Mouse (Mus musculus) liver, adult 2 months (tissue): ENCODE measurements at regions not wholly inside any gene's neighbourhood (a gene's known extent, or its start where the extent isn't known, plus 50 kb on each side); places are given as distances from the start of the nearest gene placed in this dataset.

ENCODE experiments used
- DNase-seq: peaks from one replicate; pipeline ENCODE4 v3.0.0-alpha.2; 2011; ENCODE audit warnings: low read depth, low spot score; ENCODE audit errors: extremely low read depth
- H3K27ac ChIP-seq: fragments of 200-500 bp; replicated peaks from 2 replicates; pipeline ENCODE4 v1.5.1; 2012; ENCODE audit warnings: low read depth, mild to moderate bottlenecking, control low read depth, inconsistent platforms, low read length; ENCODE audit not compliant: insufficient read depth
- H3K27me3 ChIP-seq: fragments of 200-500 bp; 2 replicates; pipeline ENCODE4 v1.6.1; 2012; ENCODE audit warnings: mild to moderate bottlenecking, moderate library complexity, low read length, inconsistent platforms; ENCODE audit not compliant: control insufficient read depth, insufficient read depth
- H3K36me3 ChIP-seq: fragments of 200-500 bp; 2 replicates; pipeline ENCODE4 v1.6.1; 2012; ENCODE audit warnings: low read length, inconsistent platforms; ENCODE audit not compliant: control insufficient read depth, insufficient read depth
- H3K4me1 ChIP-seq: fragments of 200-500 bp; 2 replicates; pipeline ENCODE4 v1.6.1; 2011; ENCODE audit warnings: low read length; ENCODE audit not compliant: control insufficient read depth, insufficient read depth
- H3K4me3 ChIP-seq: fragments of 200-500 bp; 2 replicates; pipeline ENCODE4 v1.5.1; 2011; ENCODE audit warnings: low read depth, mild to moderate bottlenecking, control low read depth, low read length, moderate library complexity; ENCODE audit not compliant: insufficient read depth
- H3K79me2 ChIP-seq: fragments of 200-500 bp; 2 replicates; pipeline ENCODE4 v1.6.1; 2012; ENCODE audit warnings: inconsistent platforms, mild to moderate bottlenecking, low read length, moderate library complexity; ENCODE audit not compliant: control insufficient read depth, insufficient read depth
- H3K9ac ChIP-seq: fragments of 200-500 bp; 2 replicates; pipeline ENCODE4 v1.6.1; 2012; ENCODE audit warnings: low read depth, mild to moderate bottlenecking, control low read depth, inconsistent platforms, low read length
- CTCF ChIP-seq: fragments of 200-500 bp; IDR thresholded peaks from 2 replicates; pipeline ENCODE4 v1.5.1; 2011; ENCODE audit warnings: low read depth, low read length, control low read depth
- POLR2A ChIP-seq: fragments of 200-500 bp; IDR thresholded peaks from 2 replicates; pipeline ENCODE4 v1.6.1; 2011; ENCODE audit warnings: low read length, control low read depth; ENCODE audit not compliant: insufficient read depth; ENCODE audit errors: extremely low read depth
- WGBS: fragments of 180-500 bp; shearing (Covaris S2); methylation state at CpG from one replicate; pipeline ENCODE4 v1.1.7; 2018; 5-methylcytosine and 5-hydroxymethylcytosine counted together

GRCm38 (mm10) chr14:24747796-24748496 lies 261.0 kb downstream of the Rps24 start:
- H3K79me2 ChIP-seq = no peaks in the 10 kb centered on the region
- TF ChIP-seq CTCF = no peak
- TF ChIP-seq POLR2A = no peak
- peak overlapping the region; percentile 46 for H3K27ac ChIP-seq
- WGBS = 45% methylated on average over 7 of the region's 7 CpGs
- no peaks in the 10 kb centered on the region for H3K36me3 ChIP-seq
- H3K4me1 ChIP-seq = peaks cover 5% of the 10 kb centered on the region; the same call in 1 of the 2 replicates
- DNase-seq = peak; percentile 41
- H3K27me3 ChIP-seq = 0 out of 2 replicates have a peak, but pooled peaks cover 2% of the 10 kb centered on the region
- no peak overlapping the region for H3K9ac ChIP-seq
- no peak overlapping the region for H3K4me3 ChIP-seq

GRCm38 (mm10) chr14:24748497-24748862 lies 261.6 kb downstream of the Rps24 start:
- TF ChIP-seq CTCF (no peak), POLR2A (no peak)
- 57% methylated on average over 2 of the region's 2 CpGs for WGBS

GRCm38 (mm10) chr14:24749313-24749712 lies 262.4 kb downstream of the Rps24 start:
- 88% methylated on average over 9 of the region's 9 CpGs for WGBS
- TF ChIP-seq CTCF (no peak), POLR2A (no peak)
- Histone ChIP-seq H3K79me2 (no peaks in the 10 kb centered on the region), H3K27ac (no peak overlapping the region), H3K4me3 (no peak overlapping the region), H3K9ac (no peak overlapping the region), H3K27me3 (0 out of 2 replicates have a peak, but pooled peaks cover 2% of the 10 kb centered on the region), H3K4me1 (peaks cover 5% of the 10 kb centered on the region; the same call in 1 of the 2 replicates), H3K36me3 (no peaks in the 10 kb centered on the region)
- no peak for DNase-seq

More at GRCm38 (mm10) chr14:24748497-24748862, 261.6 kb downstream of the Rps24 start:
- peaks cover 5% of the 10 kb centered on the region; the same call in 1 of the 2 replicates for H3K4me1 ChIP-seq
- no peak overlapping the region for H3K27ac ChIP-seq
- H3K4me3 ChIP-seq = no peak overlapping the region
- H3K9ac ChIP-seq = no peak overlapping the region
- H3K27me3 ChIP-seq = 0 out of 2 replicates have a peak, but pooled peaks cover 2% of the 10 kb centered on the region
- H3K36me3 ChIP-seq = no peaks in the 10 kb centered on the region
- no peaks in the 10 kb centered on the region for H3K79me2 ChIP-seq
- DNase-seq = no peak

GRCm38 (mm10) chr14:24751227-24751626 lies 264.3 kb downstream of the Rps24 start:
- Histone ChIP-seq H3K36me3 (no peaks in the 10 kb centered on the region), H3K4me3 (no peak overlapping the region), H3K9ac (no peak overlapping the region), H3K27ac (no peak overlapping the region), H3K4me1 (peaks cover 5% of the 10 kb centered on the region; the same call in 1 of the 2 replicates), H3K79me2 (no peaks in the 10 kb centered on the region), H3K27me3 (no peaks in the 10 kb centered on the region)
- TF ChIP-seq POLR2A (no peak), CTCF (no peak)
- 87% methylated on average over 8 of the region's 8 CpGs for WGBS
- no peak for DNase-seq

GRCm38 (mm10) chr14:24754753-24755152 lies 267.8 kb downstream of the Rps24 start:
- no peaks in the 10 kb centered on the region for H3K36me3 ChIP-seq

GRCm38 (mm10) chr14:24755426-24756117 lies 268.6 kb downstream of the Rps24 start:
- H3K27ac ChIP-seq = no peak overlapping the region
- no peaks in the 10 kb centered on the region for H3K36me3 ChIP-seq
- no peak overlapping the region for H3K9ac ChIP-seq
- WGBS = 89% methylated on average over 12 of the region's 12 CpGs
- no peak for DNase-seq
- H3K27me3 ChIP-seq = no peaks in the 10 kb centered on the region
- no peaks in the 10 kb centered on the region for H3K4me1 ChIP-seq
- TF ChIP-seq CTCF (no peak), POLR2A (no peak)
- H3K79me2 ChIP-seq = no peaks in the 10 kb centered on the region
- no peak overlapping the region for H3K4me3 ChIP-seq

More at GRCm38 (mm10) chr14:24754753-24755152, 267.8 kb downstream of the Rps24 start:
- H3K79me2 ChIP-seq = no peaks in the 10 kb centered on the region
- H3K27me3 ChIP-seq = no peaks in the 10 kb centered on the region
- H3K4me3 ChIP-seq = no peak overlapping the region
- no peaks in the 10 kb centered on the region for H3K4me1 ChIP-seq
- no peak for TF ChIP-seq POLR2A
- no peak for TF ChIP-seq CTCF
- WGBS = 52% methylated on average over 1 of the region's 1 CpGs
- no peak overlapping the region for H3K27ac ChIP-seq
- no peak overlapping the region for H3K9ac ChIP-seq
- DNase-seq = no peak
